Mouse (Mus musculus) yolk sac, embryonic 10.5 days (tissue): ENCODE results near the gene Muc4.

Source experiments
- DNase-seq: peaks from one replicate; pipeline ENCODE4 v3.0.0-alpha.2; 2017; ENCODE audit warnings: low spot score

The Muc4 gene

DNA sequence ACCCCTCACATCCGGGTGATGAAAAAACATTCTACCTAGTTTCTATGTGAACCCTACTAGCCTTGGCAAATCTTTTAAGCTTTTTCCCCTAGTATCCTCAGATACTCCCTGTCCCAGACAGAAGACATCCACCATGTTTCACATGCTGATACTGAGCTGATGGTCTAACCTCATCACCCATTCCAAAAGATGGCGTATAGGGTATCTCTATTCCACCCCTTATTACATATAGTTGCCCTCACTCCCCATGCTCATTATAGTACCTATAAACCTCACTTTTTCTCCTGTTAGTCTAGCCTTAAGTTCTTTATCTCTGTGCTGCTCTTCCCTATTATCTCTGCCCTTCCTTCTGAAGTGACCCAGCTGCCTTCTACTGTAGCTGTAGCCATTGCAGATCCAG is at the start of gene Muc4:
Gene Muc4, plus strand, starts transcription at position 301 of the 400 bp plus-strand sequence.
- DNase-seq = no peak

DNA sequence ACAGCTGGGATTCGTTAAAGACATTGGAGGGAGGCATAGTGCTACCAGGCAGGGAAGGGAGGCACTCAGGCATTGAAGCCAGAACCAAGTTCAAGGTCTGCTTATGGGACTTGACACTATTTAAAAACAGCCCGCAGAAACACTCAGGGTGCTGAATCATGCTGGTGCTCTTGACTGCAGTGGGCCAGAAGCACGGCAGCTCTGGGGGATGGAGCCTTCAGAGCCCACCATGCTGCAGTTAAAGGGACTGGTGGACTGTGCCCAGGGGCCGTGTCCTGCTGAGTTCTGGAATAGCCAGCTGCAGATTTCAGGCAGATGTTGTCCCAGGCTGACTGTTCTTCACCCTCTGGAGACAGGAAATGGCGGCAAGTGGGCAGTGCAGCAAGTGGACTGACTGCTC is 49.7 kb upstream of the Muc4 start:
- DNase-seq = no peak

DNA sequence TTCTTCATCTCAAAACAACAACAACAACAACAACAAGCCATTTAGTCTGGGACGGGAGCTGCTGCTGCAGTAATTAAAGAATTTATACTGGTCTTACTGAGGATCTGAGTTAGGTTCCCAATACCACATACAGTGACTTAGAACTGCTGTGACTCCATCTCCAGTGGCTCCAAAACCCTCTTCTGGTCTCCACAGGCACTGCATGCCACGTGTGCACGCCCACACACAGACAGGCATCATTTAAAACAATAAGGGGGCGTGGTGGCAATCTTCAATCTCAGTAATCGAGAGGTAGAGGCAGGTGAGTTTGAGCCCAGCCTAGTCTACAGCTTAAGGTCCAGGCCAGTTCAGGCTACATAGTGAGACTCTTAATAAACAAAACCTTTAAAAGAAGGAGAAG is 48.5 kb upstream of the Muc4 start:
- DNase-seq = no peak

DNA sequence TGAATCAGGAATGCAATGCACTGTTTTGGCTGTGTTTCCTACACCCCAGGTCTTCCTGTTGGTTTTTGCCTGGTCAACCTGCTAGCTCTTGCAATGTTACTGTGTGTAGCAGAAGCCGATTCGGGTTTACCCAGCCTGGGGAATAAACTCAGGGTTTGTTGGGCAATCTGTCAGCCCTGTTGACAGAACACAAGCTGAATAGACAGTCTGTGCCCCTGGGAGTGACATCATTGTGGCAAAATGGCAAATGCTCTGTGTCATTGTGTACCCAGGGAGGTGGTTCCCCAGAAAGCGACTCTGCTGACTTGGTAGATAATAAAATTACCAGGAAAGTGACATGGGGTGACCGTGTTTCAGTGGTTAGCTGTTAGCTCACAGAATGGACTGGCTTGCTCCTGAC is 46.9 kb upstream of the Muc4 start:
- no peak for DNase-seq

DNA sequence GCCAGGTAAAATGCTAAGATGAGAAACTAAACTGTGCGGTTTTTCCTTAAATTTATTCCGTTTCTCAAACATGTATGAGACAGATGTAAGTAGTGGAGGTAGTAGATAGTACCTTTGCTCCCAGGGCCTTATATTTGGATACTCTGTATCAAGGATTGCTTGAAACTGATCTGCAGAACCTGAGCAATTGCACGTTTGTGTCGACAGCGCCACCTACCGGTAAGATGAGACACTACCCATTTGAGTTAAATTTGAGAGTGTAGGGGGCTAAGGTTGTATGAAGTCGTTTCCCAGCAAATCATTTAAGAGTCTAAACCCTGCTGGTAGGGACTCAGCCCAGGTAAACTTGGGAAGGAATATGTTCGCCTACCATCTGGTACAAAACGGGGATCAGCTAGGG is 46.2 kb upstream of the Muc4 start:
- DNase-seq = peak; percentile 52

DNA sequence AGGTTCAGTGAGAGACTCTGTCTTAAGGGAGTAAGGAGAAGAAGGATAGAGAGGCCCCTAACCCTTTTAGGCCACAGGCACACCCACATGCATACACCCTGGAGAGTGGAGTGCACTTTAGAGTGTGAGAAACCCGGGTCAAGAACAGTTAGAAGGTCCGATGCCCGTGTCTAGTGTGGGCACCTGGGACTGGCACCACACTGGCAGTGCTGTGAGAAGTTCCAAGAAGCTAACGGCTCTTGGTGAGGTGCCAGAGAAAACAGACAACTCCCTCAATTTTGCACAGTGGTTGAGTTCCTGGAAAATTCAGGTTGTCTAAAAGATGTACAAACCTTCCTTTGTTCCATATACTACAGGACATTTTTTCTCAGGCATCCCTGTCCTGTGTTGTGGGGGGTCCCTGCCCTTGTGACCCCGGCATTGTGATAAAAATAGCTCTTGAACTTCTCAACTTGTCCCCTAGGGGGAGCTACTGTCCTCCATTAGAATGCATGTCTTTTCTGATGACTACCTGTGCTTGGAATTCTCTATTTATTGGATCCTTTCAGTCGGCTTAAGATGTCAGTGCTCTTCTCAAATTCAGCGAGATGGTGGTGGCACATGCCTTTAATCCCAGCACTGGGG is 38.7 kb upstream of the Muc4 start:
- DNase-seq = no peak

GRCm38 (mm10) chr16:32697665-32698446 is 37.8 kb upstream of the Muc4 start:
- no peak for DNase-seq

GRCm38 (mm10) chr16:32698550-32698949 is 37.1 kb upstream of the Muc4 start:
- no peak for DNase-seq

GRCm38 (mm10) chr16:32703312-32703912 is 32.3 kb upstream of the Muc4 start:
- no peak for DNase-seq

GRCm38 (mm10) chr16:32705606-32706005 is 30.1 kb upstream of the Muc4 start:
- no peak for DNase-seq

- DNase-seq = no peak
Measured at GRCm38 (mm10) chr16:32707111-32707823, 28.4 kb upstream of the Muc4 start.

DNA sequence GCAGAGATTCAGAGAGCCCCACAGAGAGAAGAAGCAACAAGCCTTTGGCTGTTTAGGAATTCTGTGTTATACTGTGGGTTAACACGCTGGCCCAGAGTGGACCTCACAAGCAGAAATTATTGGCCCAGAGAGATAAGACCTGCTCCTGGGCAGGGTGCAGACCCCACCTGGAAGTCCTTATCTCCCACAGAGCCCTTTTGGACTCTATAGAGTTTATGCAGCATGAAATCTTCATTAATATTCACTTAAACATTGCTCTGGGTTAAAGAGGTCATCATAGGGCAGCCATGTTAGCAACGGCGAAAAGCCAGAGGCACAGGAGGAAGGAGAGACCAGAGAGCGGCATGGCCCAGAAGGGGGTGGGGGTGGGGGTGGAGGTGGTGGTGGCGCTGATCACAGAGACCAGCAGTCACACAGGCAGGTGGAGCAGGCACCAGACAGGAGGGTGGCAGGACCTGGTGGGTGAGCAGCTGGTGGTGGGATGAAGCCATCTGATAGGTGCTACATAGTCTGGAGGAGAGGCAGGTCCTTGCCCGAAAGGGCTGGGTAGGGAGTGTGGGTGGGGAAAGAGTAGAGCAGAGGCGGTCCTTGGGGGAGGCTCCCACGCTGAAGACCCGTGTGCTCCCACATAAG is 27.7 kb upstream of the Muc4 start:
- DNase-seq = no peak

- DNase-seq = no peak
Measured at GRCm38 (mm10) chr16:32708457-32709033, 27.1 kb upstream of the Muc4 start.

DNA sequence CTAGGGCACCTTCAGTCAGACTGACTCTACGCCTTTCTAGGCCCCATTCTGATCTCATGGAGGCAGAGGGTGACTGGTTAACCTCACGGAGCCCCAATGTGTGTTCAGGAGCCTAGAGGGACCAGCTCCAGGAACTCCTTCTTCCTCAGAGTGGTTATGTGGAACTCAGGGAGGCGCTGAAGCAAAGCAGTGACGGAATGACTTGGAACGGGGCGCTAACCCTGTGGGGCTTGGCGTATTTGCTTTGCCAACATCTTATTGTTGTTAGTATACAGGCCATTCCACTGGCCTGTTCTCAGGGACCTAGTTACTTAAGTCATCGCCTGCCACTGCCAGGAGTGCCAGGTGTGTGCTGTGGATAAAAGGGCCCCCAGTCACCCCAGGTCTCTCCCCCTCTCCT is 26.6 kb upstream of the Muc4 start:
- no peak for DNase-seq

- no peak for DNase-seq
Measured at GRCm38 (mm10) chr16:32710426-32711070, 25.1 kb upstream of the Muc4 start.

DNA sequence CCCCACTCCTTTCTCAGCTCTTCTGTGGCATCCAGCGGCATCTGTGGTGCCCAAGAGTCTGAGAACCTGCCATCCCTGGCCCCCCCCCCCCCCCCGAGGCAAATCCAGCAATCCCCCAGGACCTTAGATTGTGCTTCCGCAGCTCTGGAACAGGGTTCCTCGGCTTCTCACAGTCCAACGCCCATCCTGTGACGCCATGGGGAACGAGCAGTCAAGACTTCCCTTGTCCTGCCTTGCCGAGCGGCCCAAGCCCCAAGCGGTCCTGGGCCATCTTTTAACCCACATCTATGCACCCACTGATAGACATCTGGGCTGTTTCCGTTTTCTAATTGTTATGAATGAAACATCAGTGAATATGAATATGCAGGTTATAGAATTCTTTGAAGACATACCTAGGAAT is 23.5 kb upstream of the Muc4 start:
- no peak for DNase-seq

- no peak for DNase-seq
Measured at GRCm38 (mm10) chr16:32713556-32713955, 22.1 kb upstream of the Muc4 start.

GRCm38 (mm10) chr16:32715364-32715763 is 20.3 kb upstream of the Muc4 start:
- DNase-seq = no peak

DNA sequence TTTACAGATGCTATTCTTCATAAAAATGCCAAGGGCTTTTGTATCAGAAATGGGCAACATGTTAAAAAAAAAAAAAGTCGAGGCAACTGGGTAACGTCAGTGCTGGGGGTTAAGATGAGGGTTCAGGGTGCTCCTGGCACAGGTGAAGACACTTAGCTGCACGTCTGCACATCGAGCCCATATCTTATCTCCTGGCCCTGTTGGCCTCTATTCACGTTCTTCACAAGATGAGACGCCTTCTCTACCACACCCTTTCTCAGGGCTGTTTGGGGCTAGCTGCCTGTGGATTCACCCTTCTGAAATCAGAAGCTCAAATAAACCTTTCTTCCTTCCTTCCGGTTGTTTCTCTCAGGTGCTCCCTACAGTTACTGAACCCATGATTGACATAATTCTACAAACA is 12.5 kb upstream of the Muc4 start:
- DNase-seq = no peak

DNA sequence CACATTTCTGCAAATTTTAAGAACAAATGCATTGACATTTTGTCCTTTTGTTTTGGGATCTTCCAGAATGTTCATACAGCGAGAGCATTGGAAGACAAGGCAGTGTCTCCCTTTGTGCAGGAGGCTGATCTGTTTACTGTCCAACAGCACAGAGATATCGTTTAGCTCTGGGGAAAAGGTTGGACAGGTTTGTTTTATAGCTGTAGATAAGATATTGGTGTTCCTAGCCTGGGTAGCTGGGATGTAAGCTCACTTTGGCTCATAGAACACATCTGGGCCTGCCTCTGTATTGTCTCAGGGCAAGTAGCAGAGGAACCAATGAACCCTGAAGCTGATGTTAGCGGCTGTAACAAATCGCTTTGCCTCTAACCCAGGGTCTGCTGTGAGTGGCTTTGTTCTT is 11.9 kb upstream of the Muc4 start:
- no peak for DNase-seq

DNA sequence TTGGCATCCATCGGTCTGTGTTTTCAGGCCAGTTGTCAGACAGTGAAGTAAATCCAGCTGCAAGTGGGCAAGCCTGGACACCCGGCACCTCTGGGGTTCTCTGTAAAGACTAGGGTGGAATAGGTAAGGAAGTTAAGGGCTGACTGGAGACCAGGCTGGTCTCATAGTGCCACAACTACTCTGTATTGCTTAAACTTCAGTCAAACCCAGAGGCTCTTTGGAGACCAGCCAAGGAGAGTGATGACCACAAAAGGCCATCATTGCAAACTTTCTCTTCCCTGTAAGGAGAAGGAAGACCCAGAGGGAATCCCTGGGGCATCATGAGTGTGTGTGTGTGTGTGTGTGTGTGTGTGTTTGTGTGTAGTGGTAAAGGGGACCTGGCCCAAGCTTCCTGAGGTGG is 11.4 kb upstream of the Muc4 start:
- DNase-seq = no peak
